Mouse (Mus musculus): ENCODE measurements around the gene Slc7a6. TPM values are rescaled to one million over a fixed set of nuclear protein-coding genes. Genes with fewer than 3 reads are reported as not detected.
A peak's percentile ranks its signal among the peaks of the same experiment; 100 is the strongest.

Slc7a6 gene
- polyA plus RNA-seq, 1 experiment, result 96.3 TPM

DNA sequence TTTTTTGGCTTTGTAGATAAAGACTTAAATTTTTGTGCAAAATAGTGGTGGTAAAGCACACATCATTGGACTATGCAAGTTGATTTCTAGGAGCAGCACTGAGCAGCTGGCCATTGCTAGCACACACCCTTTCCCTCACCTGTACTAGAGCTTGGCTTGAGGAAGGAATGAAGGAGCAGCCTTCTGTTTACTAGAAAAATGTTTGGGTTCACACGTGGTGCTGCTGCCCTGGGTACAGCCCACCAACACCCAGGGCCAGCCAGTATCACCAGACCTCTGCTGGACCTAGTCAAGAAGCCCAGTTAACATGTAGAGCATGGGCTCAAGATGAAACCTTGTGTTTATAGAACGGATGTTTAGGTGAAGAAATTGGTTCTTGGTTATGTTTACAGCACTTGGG is 38.7 kb upstream of the Slc7a6 start:
- Histone ChIP-seq H3K27ac (ENCODE audit: control insufficient read depth, insufficient read depth, low read length) (no peak overlapping the region), H3K27me3 (ENCODE audit: control insufficient read depth, insufficient read depth, low read length) (no peaks in the 10 kb centered on the region), H3K4me3 (ENCODE audit: control insufficient read depth, insufficient read depth, low read length) (no peak overlapping the region), H3K36me3 (ENCODE audit: control insufficient read depth, insufficient read depth, low read length) (peaks cover 71% of the 10 kb centered on the region), H3K4me1 (replicated peaks; ENCODE audit: control insufficient read depth, insufficient read depth, low read length) (peaks cover 24% of the 10 kb centered on the region)
- no peak for DNase-seq
- WGBS, result 90% methylated on average over 2 of the region's 2 CpGs
- TF ChIP-seq CTCF (IDR thresholded peaks at IDR 0.05; ENCODE audit: borderline replicate concordance, control insufficient read depth, extremely low read depth, insufficient read depth, low read length, poor library complexity), result no peak
- no peak for TF ChIP-seq POLR2A (IDR thresholded peaks at IDR 0.05; ENCODE audit: control insufficient read depth, extremely low read depth, insufficient read depth, low read length, poor library complexity)

DNA sequence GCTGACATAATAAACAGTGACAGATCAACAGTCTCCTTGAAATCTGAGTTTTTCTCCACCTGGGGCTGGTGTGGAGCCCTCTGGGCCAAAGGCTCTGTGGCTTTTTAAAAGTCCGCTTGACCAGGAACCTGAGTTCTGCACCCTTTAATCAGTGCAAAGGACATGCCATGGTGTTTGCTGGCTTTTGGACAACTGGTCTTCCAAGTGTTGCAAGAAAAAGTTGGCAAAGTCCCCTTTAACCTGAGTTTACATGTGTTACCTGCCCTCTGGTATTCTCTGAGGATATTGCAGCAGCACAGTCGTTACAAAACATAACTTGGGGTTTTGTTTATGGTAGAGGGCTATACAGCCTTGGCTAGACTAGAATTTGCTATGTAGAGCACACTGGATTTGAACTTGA is 38.2 kb upstream of the Slc7a6 start:
- Histone ChIP-seq H3K4me1 (replicated peaks; ENCODE audit: control insufficient read depth, insufficient read depth, low read length) (peaks cover 29% of the 10 kb centered on the region), H3K4me3 (ENCODE audit: control insufficient read depth, insufficient read depth, low read length) (no peak overlapping the region), H3K27me3 (ENCODE audit: control insufficient read depth, insufficient read depth, low read length) (no peaks in the 10 kb centered on the region; the same call in 1 of the 2 replicates), H3K27ac (ENCODE audit: control insufficient read depth, insufficient read depth, low read length) (no peak overlapping the region), H3K36me3 (ENCODE audit: control insufficient read depth, insufficient read depth, low read length) (peaks cover 69% of the 10 kb centered on the region)
- no peak for TF ChIP-seq CTCF (IDR thresholded peaks at IDR 0.05; ENCODE audit: borderline replicate concordance, control insufficient read depth, extremely low read depth, insufficient read depth, low read length, poor library complexity)
- no peak for TF ChIP-seq POLR2A (IDR thresholded peaks at IDR 0.05; ENCODE audit: control insufficient read depth, extremely low read depth, insufficient read depth, low read length, poor library complexity)
- no peak for DNase-seq
- WGBS, result 93% methylated on average over 2 of the region's 2 CpGs

- Histone ChIP-seq H3K27me3 (ENCODE audit: control insufficient read depth, insufficient read depth, low read length) (peaks cover 2% of the 10 kb centered on the region; the same call in 1 of the 2 replicates), H3K4me3 (ENCODE audit: control insufficient read depth, insufficient read depth, low read length) (no peak overlapping the region), H3K4me1 (replicated peaks; ENCODE audit: control insufficient read depth, insufficient read depth, low read length) (peaks cover 34% of the 10 kb centered on the region), H3K36me3 (ENCODE audit: control insufficient read depth, insufficient read depth, low read length) (peaks cover 64% of the 10 kb centered on the region), H3K27ac (ENCODE audit: control insufficient read depth, insufficient read depth, low read length) (no peak overlapping the region)
- WGBS, result 97% methylated on average over 4 of the region's 4 CpGs
- no peak for TF ChIP-seq POLR2A (IDR thresholded peaks at IDR 0.05; ENCODE audit: control insufficient read depth, extremely low read depth, insufficient read depth, low read length, poor library complexity)
- TF ChIP-seq CTCF (IDR thresholded peaks at IDR 0.05; ENCODE audit: borderline replicate concordance, control insufficient read depth, extremely low read depth, insufficient read depth, low read length, poor library complexity), result no peak
- no peak for DNase-seq
These were observed 37.6 kb upstream of the Slc7a6 start for GRCm38 (mm10) chr8:106131021-106131420.

DNA sequence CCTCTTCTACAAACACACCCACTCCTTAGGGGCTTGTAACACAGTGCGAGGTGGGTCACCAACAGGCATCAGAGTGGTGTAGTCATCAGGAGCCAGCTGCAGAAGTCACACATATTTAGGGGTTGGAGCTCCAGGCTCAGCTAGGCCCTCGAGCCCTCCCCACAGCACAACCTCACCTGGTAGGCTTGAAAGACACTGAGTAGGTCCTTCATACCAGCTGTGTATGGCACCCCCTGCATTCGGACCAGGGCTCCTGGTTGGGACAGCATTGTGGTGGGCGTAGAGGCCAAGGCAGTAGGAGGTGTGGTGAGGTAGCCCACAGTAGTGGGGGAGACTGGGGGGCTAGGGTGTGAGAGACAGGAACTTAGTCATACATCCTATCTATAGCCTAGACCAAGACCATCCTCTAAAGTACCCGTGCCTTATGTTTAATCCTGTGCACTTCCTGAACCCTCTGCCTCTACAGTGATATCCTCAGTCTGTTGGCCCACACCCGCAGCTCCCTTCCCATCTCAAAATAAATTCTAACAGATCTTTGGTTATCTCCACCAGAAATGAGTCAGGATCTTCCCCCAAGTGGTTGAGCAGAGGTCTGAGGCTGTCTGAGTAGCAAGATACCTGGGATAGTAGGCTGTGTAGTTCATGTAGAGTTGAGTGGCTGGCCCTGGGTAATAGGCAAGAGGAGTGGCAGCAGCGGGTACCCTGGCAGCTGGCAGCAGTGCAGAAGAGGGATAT is 37.0 kb upstream of the Slc7a6 start:
- TF ChIP-seq POLR2A (IDR thresholded peaks at IDR 0.05; ENCODE audit: control insufficient read depth, extremely low read depth, insufficient read depth, low read length, poor library complexity) (no peak), CTCF (IDR thresholded peaks at IDR 0.05; ENCODE audit: borderline replicate concordance, control insufficient read depth, extremely low read depth, insufficient read depth, low read length, poor library complexity) (no peak)
- H3K27me3 ChIP-seq (ENCODE audit: control insufficient read depth, insufficient read depth, low read length), result peaks cover 8% of the 10 kb centered on the region; the same call in 1 of the 2 replicates
- no peak for DNase-seq
- 94% methylated on average over 7 of the region's 7 CpGs for WGBS
- H3K4me3 ChIP-seq (ENCODE audit: control insufficient read depth, insufficient read depth, low read length), result no peak overlapping the region
- H3K36me3 ChIP-seq (ENCODE audit: control insufficient read depth, insufficient read depth, low read length), result peaks cover 58% of the 10 kb centered on the region
- H3K4me1 ChIP-seq (replicated peaks; ENCODE audit: control insufficient read depth, insufficient read depth, low read length), result peaks cover 40% of the 10 kb centered on the region
- no peak overlapping the region for H3K27ac ChIP-seq (ENCODE audit: control insufficient read depth, insufficient read depth, low read length)

- Histone ChIP-seq H3K4me1 (replicated peaks; ENCODE audit: control insufficient read depth, insufficient read depth, low read length) (peaks cover 47% of the 10 kb centered on the region), H3K27me3 (ENCODE audit: control insufficient read depth, insufficient read depth, low read length) (peaks cover 15% of the 10 kb centered on the region), H3K27ac (ENCODE audit: control insufficient read depth, insufficient read depth, low read length) (no peak overlapping the region), H3K36me3 (ENCODE audit: control insufficient read depth, insufficient read depth, low read length) (peaks cover 51% of the 10 kb centered on the region), H3K4me3 (ENCODE audit: control insufficient read depth, insufficient read depth, low read length) (no peak overlapping the region)
- DNase-seq, result no peak
- no peak for TF ChIP-seq POLR2A (IDR thresholded peaks at IDR 0.05; ENCODE audit: control insufficient read depth, extremely low read depth, insufficient read depth, low read length, poor library complexity)
- no peak for TF ChIP-seq CTCF (IDR thresholded peaks at IDR 0.05; ENCODE audit: borderline replicate concordance, control insufficient read depth, extremely low read depth, insufficient read depth, low read length, poor library complexity)
- WGBS, result 94% methylated on average over 11 of the region's 11 CpGs
These were observed 36.3 kb upstream of the Slc7a6 start for GRCm38 (mm10) chr8:106132356-106132755.

- DNase-seq, result no peak
- Histone ChIP-seq H3K36me3 (ENCODE audit: control insufficient read depth, insufficient read depth, low read length) (peaks cover 39% of the 10 kb centered on the region), H3K4me1 (replicated peaks; ENCODE audit: control insufficient read depth, insufficient read depth, low read length) (peaks cover 56% of the 10 kb centered on the region), H3K27ac (ENCODE audit: control insufficient read depth, insufficient read depth, low read length) (peak overlapping the region; percentile 9; the same call in 1 of the 2 replicates), H3K27me3 (ENCODE audit: control insufficient read depth, insufficient read depth, low read length) (peaks cover 22% of the 10 kb centered on the region), H3K4me3 (ENCODE audit: control insufficient read depth, insufficient read depth, low read length) (no peak overlapping the region)
- TF ChIP-seq POLR2A (IDR thresholded peaks at IDR 0.05; ENCODE audit: control insufficient read depth, extremely low read depth, insufficient read depth, low read length, poor library complexity) (no peak), CTCF (IDR thresholded peaks at IDR 0.05; ENCODE audit: borderline replicate concordance, control insufficient read depth, extremely low read depth, insufficient read depth, low read length, poor library complexity) (no peak)
- WGBS, result 62% methylated on average over 13 of the region's 13 CpGs
These were observed 35.1 kb upstream of the Slc7a6 start for GRCm38 (mm10) chr8:106133526-106133925.
